Mouse (Mus musculus) G1E (cell line): ENCODE measurements at regions not wholly inside any gene's neighbourhood (a gene's known extent, or its start where the extent isn't known, plus 50 kb on each side); places are given as distances from the start of the nearest gene placed in this dataset.

ENCODE experiments used
- ATAC-seq: 2 replicates; pipeline ENCODE4 v1.8.0; 2016; ENCODE audit warnings: mild to moderate bottlenecking; ENCODE audit not compliant: insufficient number of reproducible peaks, poor library complexity, low FRiP score, severe bottlenecking; ENCODE audit errors: extremely low read depth
- DNase-seq: peaks from one replicate; pipeline ENCODE4 v3.0.0; 2012; ENCODE audit warnings: low spot score
- H3K27me3 ChIP-seq: 2 replicates; pipeline ENCODE4 v1.6.1; 2012; ENCODE audit warnings: mild to moderate bottlenecking, low read length, inconsistent platforms; ENCODE audit not compliant: insufficient read depth
- H3K36me3 ChIP-seq: replicated peaks from 2 replicates; pipeline ENCODE3; 2012; ENCODE audit warnings: mild to moderate bottlenecking, inconsistent platforms
- H3K4me1 ChIP-seq: 2 replicates; pipeline ENCODE4 v1.6.1; 2012; ENCODE audit warnings: low read depth, low read length, inconsistent platforms, mixed read lengths; ENCODE audit not compliant: insufficient read depth
- H3K4me3 ChIP-seq: 2 replicates; pipeline ENCODE4 v1.5.1; 2012; ENCODE audit warnings: low read depth, mild to moderate bottlenecking, inconsistent platforms, low read length, moderate library complexity, mixed read lengths
- H3K9me3 ChIP-seq: replicated peaks from 2 replicates; pipeline ENCODE4 v1.6.1; 2012; ENCODE audit warnings: inconsistent platforms
- CTCF ChIP-seq: IDR thresholded peaks from 2 replicates; pipeline ENCODE4 v1.5.1; 2012; ENCODE audit warnings: low read depth, low read length, inconsistent platforms, mixed read lengths
- GATA1 ChIP-seq: IDR thresholded peaks from 2 replicates; pipeline ENCODE4 v1.6.1; 2012; ENCODE audit warnings: borderline replicate concordance, low read length, inconsistent platforms, mixed read lengths
- GATA2 ChIP-seq: IDR thresholded peaks from 2 replicates; pipeline ENCODE4 v1.6.1; 2012; ENCODE audit warnings: low read depth, low read length, inconsistent platforms, borderline replicate concordance
- POLR2AphosphoS5 ChIP-seq: IDR thresholded peaks from 2 replicates; pipeline ENCODE4 v1.6.1; 2012; ENCODE audit warnings: low read depth, low read length, inconsistent platforms; ENCODE audit not compliant: insufficient replicate concordance
- TAL1 ChIP-seq: conservative IDR thresholded peaks from 2 replicates; pipeline ENCODE4 v1.6.1; 2012; ENCODE audit warnings: low read depth, low read length, inconsistent platforms, mixed read lengths

GRCm38 (mm10) chr13:44151526-44151925 lies 367.0 kb downstream of the Cd83 start:
- no peak for TF ChIP-seq GATA1
- TF ChIP-seq CTCF, result no peak
- no peak for TF ChIP-seq POLR2AphosphoS5
- TF ChIP-seq TAL1, result no peak
- no peak for TF ChIP-seq GATA2
- Histone ChIP-seq H3K9me3 (peaks cover 7% of the 10 kb centered on the region), H3K4me3 (no peak overlapping the region), H3K36me3 (no peaks in the 10 kb centered on the region), H3K27me3 (no peaks in the 10 kb centered on the region), H3K4me1 (no peaks in the 10 kb centered on the region)
- ATAC-seq, result no peak
- DNase-seq, result no peak

DNA sequence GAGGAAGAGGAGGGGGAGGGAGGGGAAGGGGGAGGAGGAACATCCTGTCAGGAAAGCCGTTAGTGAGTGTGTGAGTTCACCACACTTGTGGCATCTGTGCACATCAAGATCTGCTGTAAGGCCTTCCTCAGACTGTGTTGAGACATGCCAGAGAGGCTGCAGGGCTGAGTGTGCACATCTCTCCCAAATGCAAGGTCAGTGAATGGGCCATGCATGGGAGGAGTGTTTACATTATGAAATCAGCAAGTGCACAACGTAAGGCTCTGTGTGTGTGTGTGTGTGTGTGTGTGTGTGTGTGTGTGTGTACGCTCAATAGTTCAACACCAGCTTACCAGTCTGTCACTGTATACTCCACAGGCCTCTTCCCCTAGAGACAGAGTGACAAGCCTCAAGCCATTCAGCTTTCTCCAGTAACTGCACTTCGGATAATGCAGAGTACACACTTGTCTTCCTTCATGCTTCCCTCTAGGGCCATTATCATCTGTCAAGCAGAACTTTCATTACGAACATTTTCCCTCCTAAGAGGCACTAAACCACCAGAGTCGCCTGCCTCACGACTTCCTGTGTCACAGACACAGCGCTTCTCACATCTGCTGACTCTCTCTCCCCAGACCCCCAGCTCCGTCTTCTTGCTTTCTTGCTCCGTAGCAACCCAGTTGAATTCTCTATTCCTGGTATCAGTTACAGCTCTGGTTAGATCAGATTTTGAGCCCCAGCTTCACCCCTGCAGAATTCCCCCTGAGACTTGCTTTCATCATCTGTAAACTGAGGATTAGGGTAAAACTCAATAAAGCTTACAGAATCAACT lies 368.4 kb downstream of the Cd83 start:
- no peaks in the 10 kb centered on the region for H3K36me3 ChIP-seq
- no peak overlapping the region for H3K4me3 ChIP-seq
- H3K9me3 ChIP-seq, result peaks cover 7% of the 10 kb centered on the region
- no peaks in the 10 kb centered on the region for H3K27me3 ChIP-seq
- no peaks in the 10 kb centered on the region for H3K4me1 ChIP-seq
- ATAC-seq (no peak), DNase-seq (no peak)
- no peak for TF ChIP-seq TAL1
- TF ChIP-seq POLR2AphosphoS5, result no peak
- TF ChIP-seq CTCF, result no peak
- TF ChIP-seq GATA1, result no peak
- TF ChIP-seq GATA2, result no peak

DNA sequence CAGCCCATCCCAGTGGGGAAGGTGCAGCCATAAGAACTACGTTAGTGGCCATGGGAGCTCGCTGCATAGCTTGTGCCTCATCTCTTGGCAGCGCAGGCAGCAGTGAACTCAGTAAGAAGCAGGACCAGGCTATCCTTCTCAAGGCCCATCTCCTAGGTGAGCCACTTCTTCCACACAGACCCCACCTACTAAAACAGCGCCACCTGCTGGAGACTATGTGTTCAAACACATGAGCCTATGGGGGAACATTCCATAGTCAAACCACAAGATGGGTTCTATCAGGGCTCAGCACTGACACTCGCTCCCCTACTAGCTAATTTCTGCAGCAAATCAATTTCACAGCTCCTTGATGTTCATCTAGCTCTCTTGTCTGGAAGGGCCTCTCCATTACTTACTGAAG lies 369.2 kb downstream of the Cd83 start:
- no peaks in the 10 kb centered on the region for H3K36me3 ChIP-seq
- no peak overlapping the region for H3K4me3 ChIP-seq
- H3K27me3 ChIP-seq, result no peaks in the 10 kb centered on the region
- TF ChIP-seq POLR2AphosphoS5 (no peak), CTCF (0 out of 2 replicates have a peak, but pooled peaks have one; percentile 9), GATA2 (no peak)
- no peak for DNase-seq
- no peak for ATAC-seq
- H3K4me1 ChIP-seq, result no peaks in the 10 kb centered on the region
- peaks cover 7% of the 10 kb centered on the region for H3K9me3 ChIP-seq

- H3K9me3 ChIP-seq, result peaks cover 7% of the 10 kb centered on the region
- TF ChIP-seq POLR2AphosphoS5, result no peak
- no peak for TF ChIP-seq CTCF
- TF ChIP-seq GATA1, result no peak
- TF ChIP-seq GATA2, result no peak
- no peak for TF ChIP-seq TAL1
- DNase-seq (no peak), ATAC-seq (no peak)
- no peaks in the 10 kb centered on the region; the same call in 1 of the 2 replicates for H3K27me3 ChIP-seq
- H3K36me3 ChIP-seq, result no peaks in the 10 kb centered on the region
- H3K4me3 ChIP-seq, result no peak overlapping the region
- no peaks in the 10 kb centered on the region for H3K4me1 ChIP-seq
These were observed 371.4 kb downstream of the Cd83 start for GRCm38 (mm10) chr13:44155956-44156355.

- ATAC-seq (no peak), DNase-seq (no peak)
- Histone ChIP-seq H3K4me1 (no peaks in the 10 kb centered on the region), H3K9me3 (peaks cover 7% of the 10 kb centered on the region), H3K27me3 (no peaks in the 10 kb centered on the region; the same call in 1 of the 2 replicates), H3K36me3 (no peaks in the 10 kb centered on the region), H3K4me3 (no peak overlapping the region)
- TF ChIP-seq POLR2AphosphoS5 (no peak), CTCF (no peak), GATA2 (no peak), GATA1 (no peak), TAL1 (no peak)
These were observed 372.0 kb downstream of the Cd83 start for GRCm38 (mm10) chr13:44156546-44156945.

GRCm38 (mm10) chr13:44157236-44157635 lies 372.7 kb downstream of the Cd83 start:
- Histone ChIP-seq H3K9me3 (peaks cover 7% of the 10 kb centered on the region), H3K36me3 (no peaks in the 10 kb centered on the region), H3K27me3 (no peaks in the 10 kb centered on the region; the same call in 1 of the 2 replicates), H3K4me1 (no peaks in the 10 kb centered on the region), H3K4me3 (no peak overlapping the region)
- DNase-seq, result no peak
- no peak for TF ChIP-seq POLR2AphosphoS5
- TF ChIP-seq GATA2, result no peak
- TF ChIP-seq GATA1, result no peak
- TF ChIP-seq CTCF, result no peak
- no peak for TF ChIP-seq TAL1
- ATAC-seq, result no peak
